Mouse (Mus musculus): Measurements from ENCODE around the gene Lrrc7.

Gene Lrrc7

DNA sequence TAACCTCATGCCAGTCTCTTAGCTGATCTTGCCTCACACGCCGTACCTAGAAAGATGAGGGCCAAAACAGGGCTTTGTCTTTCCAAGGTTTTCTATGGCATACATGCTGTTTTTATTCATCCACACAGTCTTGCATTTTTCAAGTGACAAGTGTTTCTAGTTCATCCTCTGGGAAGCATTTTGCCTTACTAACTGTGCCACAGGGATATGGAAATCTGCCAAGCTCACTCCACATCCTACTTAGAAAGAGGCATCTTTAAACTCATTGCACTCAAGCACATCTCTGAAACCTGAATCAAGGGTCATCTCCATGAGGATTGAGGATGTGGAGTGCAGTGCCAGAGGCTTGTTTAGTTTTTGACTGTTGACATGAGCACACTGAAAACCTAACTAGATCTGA is 199.9 kb downstream of the Lrrc7 start:
- no peak for DNase-seq

DNA sequence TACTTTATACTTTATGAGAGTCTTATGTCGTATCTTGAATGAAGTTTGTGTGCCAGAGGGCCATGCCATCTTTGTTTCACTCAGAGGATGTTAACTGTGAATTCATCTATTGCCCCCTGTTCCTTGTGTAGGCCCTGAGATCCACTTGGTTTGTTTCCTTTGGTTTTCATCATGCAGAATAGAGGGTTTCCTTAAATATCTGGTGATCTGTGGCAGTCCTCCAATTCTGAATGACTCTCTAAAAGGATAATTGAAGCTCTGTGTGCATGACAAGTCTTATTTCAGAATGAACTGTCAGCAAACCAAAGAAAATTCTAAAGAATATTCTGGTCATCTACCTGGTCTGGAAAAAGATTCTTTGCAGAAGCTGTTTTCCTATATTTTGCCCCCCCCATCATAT is 205.3 kb downstream of the Lrrc7 start:
- DNase-seq: no peak

DNA sequence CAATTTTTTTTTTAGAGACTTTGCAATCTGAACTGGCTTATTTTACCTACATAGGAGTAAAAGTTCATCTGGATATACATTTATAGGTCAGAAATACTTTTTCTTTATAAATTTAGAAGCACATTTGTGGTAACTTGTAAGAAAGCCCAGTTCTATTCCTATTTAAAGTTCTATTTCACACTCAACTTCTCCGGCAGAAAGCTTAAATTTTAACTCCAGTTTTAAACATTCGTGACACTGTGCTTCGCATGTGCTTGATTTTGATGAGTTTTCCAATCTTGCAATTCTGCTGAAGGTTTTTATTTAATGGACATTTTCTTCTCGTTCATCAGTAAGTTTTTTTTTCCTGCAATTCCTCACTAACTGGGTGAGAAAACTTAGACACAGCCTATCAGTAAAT is 205.8 kb downstream of the Lrrc7 start:
- no peak for DNase-seq

DNA sequence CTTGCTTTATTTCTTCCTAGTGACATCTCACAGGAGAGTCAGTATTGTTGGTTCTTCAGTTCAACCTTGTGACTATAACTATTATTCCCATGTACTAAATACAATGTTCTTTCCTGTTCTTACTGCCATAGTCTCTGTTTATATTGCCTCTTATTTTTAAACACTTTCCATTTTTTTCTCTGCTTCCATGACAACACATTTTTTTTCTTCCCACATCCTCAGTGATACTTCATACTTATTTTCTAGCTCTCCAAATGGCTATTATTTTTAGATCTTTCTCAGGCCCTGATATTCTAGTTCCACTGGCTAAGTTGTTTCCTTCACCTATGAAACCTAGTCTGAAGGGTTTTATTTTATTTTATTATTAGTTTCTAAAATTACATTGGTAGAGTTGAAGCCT is 221.2 kb downstream of the Lrrc7 start:
- DNase-seq: no peak

DNA sequence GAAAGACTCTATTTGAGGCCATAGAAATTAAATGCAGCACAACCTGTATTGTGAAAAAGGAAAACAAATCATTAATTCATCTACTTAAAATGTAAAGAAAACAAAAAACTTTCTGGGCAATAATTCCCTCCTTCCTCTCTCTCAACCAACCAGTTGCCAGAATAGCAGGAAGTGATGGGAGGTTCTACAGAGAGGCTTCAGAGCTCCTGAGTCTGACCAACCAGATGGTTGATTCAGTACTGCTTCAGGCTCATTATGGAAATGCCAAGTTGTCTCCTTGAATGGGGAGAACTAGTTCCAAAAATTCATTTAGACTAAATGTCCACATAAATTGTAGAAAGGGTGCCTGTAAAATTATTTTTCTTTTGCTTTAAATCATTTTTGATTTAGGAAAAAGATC is 231.9 kb downstream of the Lrrc7 start:
- DNase-seq: no peak

DNA sequence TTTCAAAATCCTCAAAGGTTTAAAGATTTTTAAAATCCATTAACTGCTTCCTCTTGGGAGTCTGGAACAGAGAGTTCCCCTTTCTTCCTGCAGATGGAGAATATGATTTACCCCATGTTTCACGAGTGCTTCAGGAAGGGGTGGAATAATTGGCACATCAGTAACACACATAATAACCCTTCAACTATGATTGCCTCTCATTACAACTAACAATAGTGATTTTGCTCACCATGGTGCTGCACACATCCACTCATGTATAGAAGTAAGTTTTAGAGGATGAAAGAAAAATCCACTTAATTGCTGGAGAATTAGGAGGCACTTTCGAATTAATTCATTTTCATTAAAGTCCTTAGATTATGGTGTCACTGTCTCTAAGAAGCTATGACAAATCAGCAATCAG is 251.6 kb downstream of the Lrrc7 start:
- DNase-seq: no peak

DNA sequence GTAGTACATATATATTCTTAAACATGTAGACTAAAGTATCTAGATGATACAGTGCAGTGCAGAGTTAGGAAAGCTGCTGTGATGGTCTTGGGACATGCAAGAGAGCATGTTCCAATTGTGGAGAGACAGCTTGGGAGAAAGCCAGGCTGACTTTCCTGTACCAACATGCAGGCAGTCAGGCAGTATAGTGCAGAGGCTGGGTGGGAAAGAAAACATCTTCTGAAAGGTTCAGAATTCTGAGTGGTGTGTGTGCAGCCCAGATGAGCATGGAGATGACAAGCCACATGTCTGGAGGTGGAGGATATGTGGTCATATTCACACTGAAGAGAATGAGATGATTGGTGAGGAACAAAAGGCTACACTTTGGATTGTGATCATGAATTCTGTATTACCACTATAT is 254.6 kb downstream of the Lrrc7 start:
- no peak for DNase-seq

DNA sequence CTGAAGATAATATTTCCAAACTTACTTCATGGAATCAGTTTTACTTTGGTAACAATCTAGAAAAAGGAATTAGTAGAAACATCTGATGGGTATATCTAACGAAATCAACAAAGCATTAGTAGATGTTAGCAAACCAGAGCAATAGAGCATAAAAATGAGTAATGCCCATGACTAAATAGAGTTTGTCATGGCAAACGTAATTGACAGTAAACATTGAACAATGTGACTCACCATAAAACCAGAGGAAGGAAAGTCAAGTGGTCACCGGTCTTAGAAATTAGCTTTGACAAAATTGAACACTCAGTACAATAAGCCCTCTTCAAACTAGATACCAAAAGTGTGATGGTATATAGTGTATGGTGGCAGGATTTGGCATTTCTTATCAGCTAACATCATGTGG is 263.3 kb downstream of the Lrrc7 start:
- no peak for DNase-seq

DNA sequence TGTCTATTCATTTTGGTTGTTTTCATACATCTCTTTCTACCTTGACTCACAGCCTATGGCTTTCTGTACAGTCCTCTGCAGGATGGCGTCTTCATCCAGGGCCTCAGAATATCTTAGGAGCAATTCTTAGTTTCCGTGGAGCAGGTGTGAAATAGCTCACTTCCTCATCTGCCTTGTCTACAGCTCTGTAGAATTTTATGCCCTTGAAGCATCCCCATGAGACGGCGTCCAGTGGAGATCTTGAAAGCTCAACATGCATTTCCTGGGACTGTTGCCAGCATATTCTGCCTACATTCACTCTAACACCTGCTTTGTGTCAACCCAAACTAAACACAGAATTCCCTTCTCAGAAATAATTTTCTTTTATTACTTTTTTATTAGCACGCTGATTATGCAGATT is 267.0 kb downstream of the Lrrc7 start:
- no peak for DNase-seq

- no peak for DNase-seq
These were observed 277.6 kb downstream of the Lrrc7 start for GRCm38 (mm10) chr3:158284431-158284830.

DNA sequence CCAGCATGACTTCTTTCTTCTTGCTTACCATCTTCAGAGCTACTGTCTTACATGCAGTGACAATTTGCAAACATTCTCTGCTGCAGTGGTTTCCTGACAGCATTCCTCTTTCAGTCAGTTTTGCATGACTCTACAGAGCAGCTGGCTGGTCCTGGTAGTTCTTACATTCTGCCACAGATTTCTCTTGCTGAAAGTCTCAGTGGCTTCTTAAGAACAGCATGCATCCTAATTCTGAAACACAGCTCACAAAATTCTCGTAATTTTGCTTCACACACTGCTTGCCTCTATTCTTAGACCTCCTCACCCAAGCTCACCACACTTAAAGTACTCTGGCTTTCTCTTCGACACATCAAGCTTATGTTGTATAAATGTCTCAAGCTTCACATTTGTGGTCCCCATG is 283.4 kb downstream of the Lrrc7 start:
- DNase-seq: no peak

- no peak for DNase-seq
These were observed 289.3 kb downstream of the Lrrc7 start for GRCm38 (mm10) chr3:158272700-158273099.

DNA sequence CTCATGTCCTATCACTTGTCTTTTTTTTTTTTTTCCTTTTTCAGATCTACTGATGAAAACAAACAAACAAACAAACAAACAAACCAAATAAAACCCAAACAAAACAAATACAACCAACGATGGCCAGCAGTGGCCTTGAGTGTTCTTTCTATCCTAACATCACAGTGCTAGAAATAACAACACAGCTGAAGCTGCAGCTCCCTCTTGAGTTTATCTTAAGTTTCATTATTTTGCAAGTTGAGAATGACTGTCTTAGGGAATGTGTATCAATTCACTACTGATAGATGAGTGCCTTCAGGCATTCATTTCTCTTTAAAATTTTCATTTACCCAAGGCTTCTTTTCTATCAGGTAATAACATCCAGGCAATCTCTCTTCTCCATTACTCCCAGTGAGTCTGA is 291.1 kb downstream of the Lrrc7 start:
- DNase-seq: no peak

- DNase-seq: no peak
These were observed 309.4 kb downstream of the Lrrc7 start for GRCm38 (mm10) chr3:158252576-158252975.

GRCm38 (mm10) chr3:158247672-158248071 is 314.3 kb downstream of the Lrrc7 start:
- DNase-seq: no peak

GRCm38 (mm10) chr3:158210657-158211056 is 351.4 kb downstream of the Lrrc7 start:
- DNase-seq: no peak

- no peak for DNase-seq
These were observed 352.0 kb downstream of the Lrrc7 start for GRCm38 (mm10) chr3:158210026-158210425.

GRCm38 (mm10) chr3:158207840-158208239 is 354.2 kb downstream of the Lrrc7 start:
- no peak for DNase-seq

DNA sequence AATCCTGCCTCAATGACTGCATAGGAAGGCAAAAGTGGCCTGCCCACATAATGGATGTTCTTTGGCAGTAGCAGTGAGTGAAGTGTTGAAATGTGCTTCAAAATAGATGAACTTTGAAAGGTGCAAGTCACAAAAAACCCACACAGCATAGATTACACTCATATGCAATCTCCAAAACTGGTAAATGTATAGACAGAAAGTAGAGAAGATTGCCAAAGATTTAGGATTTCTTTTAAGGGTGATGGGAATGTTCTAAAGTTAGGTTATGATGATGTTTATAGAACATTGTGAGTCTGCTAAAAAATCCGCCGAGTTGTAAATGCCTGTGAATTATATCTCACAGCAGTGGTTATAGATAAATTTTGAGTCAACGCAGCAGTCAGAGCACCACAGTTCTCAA is 359.2 kb downstream of the Lrrc7 start:
- no peak for DNase-seq

DNA sequence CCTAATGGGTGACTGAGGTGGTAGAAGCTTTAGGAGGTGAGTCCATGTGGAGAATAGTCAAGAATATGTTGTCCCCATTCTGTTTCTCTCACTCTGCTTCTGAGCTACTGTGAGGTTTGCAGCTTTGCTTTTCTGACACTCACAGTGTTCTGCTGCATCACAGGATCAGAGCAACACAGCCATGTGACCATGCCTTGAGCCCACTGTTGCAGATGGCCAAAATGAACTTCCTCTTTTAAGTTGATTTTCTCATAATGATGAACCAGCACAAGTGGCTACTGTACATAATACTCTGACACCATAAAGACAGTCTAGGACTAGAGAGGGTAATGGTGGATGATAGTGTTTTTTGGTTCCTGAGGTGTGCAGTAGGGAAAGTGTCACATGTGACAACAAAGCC is 366.6 kb downstream of the Lrrc7 start:
- no peak for DNase-seq

DNA sequence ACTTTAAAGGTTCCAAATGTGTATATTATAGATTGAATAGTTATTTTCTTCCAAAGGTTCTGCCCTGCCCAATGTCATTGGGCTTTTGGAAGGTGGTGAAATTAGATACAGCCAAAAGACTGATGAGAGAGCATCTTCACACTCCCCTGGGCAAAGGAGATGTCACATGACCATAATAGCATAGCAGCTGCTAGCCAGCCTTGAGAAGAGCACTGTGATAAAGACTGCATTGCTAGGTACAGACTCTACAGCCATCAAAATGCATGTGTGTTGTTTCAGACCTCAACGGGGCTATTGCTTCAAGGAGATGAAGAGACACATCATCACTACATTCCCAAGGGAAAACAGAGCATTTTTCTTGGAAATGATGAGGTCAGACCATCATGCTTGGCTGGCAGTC is 368.8 kb downstream of the Lrrc7 start:
- no peak for DNase-seq

DNA sequence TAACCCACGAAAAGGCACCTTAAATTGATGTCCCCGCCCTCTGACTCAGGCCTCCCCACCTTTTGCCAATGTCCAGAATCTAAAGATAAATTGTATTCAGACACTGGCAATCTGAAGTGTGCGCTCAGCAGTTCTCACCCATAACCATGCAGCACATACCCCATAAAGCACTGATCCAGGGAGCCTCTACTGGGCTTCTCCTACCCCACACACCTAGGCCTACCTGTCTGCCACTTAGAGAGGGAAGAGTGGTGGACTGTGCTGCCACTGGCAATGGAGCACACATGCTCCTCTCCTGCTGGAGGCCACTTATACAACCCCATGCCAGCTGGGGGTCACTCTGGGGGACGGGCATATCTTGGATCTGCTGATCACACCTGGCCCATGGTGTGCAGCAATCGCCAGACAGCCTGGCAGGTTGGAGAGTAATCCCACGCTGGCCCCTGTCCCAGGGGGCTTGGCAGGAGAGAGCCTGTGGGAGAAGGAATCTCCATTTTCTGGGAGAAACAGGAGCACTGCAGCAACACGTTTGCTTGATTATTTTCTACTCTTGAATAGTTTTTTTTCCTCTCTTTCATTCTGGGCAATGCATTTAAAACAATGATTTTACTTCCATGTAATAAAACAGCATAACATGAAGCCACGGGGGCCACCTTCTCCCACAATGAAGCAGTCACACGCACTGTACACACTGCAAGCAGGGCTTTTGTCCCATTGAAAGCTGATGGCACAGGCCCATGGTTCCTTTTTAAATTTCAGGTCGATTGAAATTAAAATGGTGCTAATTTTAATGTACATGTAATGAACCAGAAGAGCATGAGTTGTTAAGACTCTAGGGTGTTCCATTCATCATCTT is 386.9 kb downstream of the Lrrc7 start:
- no peak for DNase-seq

DNA sequence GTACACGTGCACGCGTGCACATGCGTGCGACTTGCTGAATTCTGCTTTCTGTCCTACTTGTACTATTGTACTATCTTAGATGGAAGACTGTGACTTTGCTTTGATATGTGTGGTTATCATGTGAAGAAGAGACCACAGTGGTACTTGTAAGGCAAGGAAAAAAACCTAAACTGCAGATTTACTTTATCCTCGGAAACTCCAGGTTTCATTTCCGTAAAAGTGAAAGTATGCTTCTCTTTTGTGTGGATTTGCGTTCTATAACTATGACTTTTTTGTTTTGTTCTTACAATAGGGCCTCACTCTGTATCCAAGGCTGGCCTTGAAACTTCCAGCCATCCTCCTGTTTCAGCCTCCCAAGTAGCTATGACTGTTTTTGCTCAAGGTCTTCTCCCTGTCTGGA is 392.8 kb downstream of the Lrrc7 start:
- no peak for DNase-seq

DNA sequence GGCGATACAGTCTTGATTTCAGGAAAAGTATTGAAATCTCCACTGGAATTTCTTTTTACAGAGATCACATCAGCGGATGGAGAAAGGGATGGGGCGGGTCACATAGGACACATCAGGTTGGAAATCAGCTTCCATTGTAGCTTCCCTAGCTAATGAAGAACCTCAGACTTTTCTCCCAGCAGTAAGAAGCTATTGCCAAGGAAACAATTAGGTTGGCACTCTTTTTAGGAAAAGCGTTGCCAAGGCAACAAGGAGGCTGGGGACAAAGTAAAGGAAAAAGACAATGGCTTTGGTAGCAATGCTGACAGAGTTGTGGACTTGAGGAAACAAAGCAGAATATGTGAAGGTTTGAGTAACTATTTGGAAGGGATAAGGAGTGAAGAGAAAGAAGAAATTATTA is 393.6 kb downstream of the Lrrc7 start:
- no peak for DNase-seq

DNA sequence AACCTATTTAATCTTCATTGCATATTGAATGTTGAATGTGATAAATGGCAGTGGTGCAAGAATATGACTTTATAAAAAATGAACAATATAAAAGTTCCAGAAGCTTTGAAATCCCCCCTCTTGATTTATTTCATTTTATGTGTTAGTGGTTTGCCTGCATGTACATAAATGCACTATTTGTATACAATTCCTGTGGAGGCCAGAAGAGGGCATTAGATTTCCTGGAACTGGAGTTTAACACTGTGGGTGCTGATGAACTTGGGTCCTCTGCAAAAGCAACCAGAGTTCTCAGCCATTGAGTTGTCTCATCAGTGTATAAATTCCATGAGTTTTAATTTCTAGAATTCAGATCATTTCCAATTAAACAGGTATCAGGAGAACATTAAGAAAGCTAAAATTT is 397.0 kb downstream of the Lrrc7 start:
- DNase-seq: no peak

All from thymus, postnatal 25 days (tissue).